Mouse (Mus musculus): ENCODE data around the gene Gtf2h3. TPM values are rescaled to one million over a fixed set of nuclear protein-coding genes. Genes with fewer than 3 reads are reported as not detected.
A peak's percentile ranks its signal among the peaks of the same experiment; 100 is the strongest.

Gene Gtf2h3
- 48.7 and 69.2 TPM in 2 replicates for polyA plus RNA-seq (2016; fragmentation: Nextera tagmentation; extraction: Ambion mirVana)

GRCm38 (mm10) chr5:124578633-124579317, at the start of gene Gtf2h3, which contains the start of gene Eif2b1:
TSS of gene Gtf2h3 (plus strand) at chr5:124579140.
TSS of gene Eif2b1 (minus strand) at chr5:124579131.
- peak; percentile 95 for DNase-seq (ENCODE audit: low spot score)
- H3K9me3 ChIP-seq, result no peaks in the 10 kb centered on the region
- H3K4me3 ChIP-seq, result peak within 1 kb of the TSS; percentile 79
- H3K4me1 ChIP-seq, result peaks cover 20% of the 10 kb centered on the region
- H3K27me3 ChIP-seq (ENCODE audit: insufficient read depth, poor library complexity, severe bottlenecking), result no peaks in the 10 kb centered on the region
- 1% methylated on average over 51 of the region's 51 CpGs for WGBS
- H3K36me3 ChIP-seq, result peaks cover 55% of the 10 kb centered on the region
- peak within 1 kb of the TSS; percentile 85 for H3K27ac ChIP-seq

DNA sequence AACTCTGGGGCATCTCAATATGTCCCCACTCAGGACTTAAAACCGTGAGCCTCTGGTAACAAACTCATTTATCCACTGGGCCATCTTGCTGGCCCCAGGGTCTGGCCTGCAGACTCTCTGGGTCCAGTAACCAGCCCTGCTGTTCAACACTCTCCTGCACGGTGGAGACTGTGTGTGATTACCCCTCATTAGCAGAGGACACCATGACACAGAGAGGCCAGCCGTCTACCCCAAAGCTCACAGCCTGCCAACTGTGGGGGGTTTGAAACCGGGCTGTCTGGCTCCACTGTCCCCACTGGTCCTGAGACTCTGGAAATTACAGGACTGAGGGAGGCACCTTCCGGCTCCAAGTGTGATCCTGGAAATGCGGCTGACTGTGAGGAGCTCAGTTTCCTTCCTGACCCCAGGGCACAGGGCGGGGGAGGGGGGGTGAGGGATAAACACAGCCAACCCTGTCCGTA, 49.7 kb upstream of the Gtf2h3 start:
- no peak for DNase-seq (ENCODE audit: low spot score)
- H3K27ac ChIP-seq, result peak overlapping the region; percentile 95
- H3K9me3 ChIP-seq, result no peaks in the 10 kb centered on the region
- WGBS, result 24% methylated on average over 8 of the region's 8 CpGs
- peaks cover 25% of the 10 kb centered on the region for H3K36me3 ChIP-seq
- H3K4me3 ChIP-seq, result peak overlapping the region; percentile 89
- peaks cover 48% of the 10 kb centered on the region for H3K4me1 ChIP-seq
- no peaks in the 10 kb centered on the region for H3K27me3 ChIP-seq (ENCODE audit: insufficient read depth, poor library complexity, severe bottlenecking)

DNA sequence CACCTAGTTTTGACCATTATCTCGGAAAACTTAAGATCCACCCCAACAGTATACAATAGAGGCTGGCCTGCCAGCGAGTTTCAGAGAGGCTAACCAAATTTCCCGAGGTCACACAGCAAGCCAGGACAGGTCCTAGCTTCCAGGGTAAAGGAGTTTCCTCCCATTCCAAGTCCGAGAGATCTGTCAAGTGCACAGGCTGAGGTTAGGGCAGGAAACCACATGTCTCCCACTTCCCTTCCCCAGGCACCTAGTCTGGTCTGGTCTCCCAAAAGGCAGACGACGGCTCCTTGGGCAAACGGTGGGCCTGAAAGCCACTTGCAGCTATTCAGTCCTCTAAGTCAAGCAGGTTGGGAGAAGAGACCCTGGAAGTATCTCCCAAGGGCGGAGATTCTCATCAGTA, 49.2 kb upstream of the Gtf2h3 start:
- Histone ChIP-seq H3K9me3 (no peaks in the 10 kb centered on the region), H3K4me1 (peaks cover 48% of the 10 kb centered on the region)

DNA sequence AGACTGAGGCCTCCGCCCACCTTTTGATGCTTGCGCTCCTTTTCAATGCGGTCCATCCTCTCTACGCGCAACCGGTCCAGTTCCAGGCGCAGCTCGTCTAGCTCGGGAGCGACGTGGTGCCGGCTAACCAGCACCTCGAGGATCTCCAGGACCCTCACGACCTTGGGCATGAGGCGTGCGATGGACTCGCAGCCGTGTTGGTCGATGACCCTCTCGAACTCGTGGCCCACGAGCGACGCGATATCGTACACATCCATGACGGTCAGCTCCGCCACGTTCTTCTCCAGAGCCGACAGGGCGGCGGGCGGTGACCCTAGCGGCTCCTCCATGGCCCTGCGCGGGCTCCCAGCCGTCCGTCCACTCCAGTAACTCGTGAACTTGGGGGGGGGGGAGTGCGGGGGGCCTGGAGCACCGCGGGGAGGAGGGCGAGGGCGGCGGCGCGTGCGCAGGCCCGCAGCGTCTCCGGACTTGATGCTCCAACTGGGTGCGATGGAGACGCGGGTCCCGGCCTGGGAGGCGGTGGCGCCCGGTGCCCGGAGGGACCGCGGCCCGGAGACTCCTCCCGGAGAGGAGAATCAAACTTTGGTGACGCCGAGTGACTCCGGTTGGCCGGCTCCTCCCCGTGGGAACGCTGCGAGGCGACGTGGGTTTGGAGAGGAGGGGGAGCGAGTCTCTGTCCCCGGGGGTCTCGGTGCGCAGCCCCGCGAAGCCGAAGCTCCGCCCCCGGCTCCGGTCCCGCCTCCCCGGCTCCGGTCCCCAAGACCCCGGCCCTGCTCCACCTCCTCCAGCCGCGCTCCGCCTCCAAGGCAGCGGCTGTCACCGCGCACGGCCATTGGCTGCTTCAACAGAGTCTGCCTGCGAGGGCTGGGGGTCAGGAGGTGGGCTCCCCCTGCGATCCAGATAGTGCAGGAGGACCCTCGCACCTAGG, 48.0 kb upstream of the Gtf2h3 start, which contains the start of gene Rilpl1:
TSS of gene Rilpl1 (minus strand) at position 737 of the 928 bp plus-strand sequence.
- Histone ChIP-seq H3K36me3 (peaks cover 10% of the 10 kb centered on the region), H3K27ac (peak within 1 kb of the TSS; percentile 95), H3K4me3 (peak within 1 kb of the TSS; percentile 89), H3K9me3 (no peaks in the 10 kb centered on the region), H3K27me3 (ENCODE audit: insufficient read depth, poor library complexity, severe bottlenecking) (no peaks in the 10 kb centered on the region), H3K4me1 (peaks cover 48% of the 10 kb centered on the region)
- peak; percentile 92 for DNase-seq (ENCODE audit: low spot score)
- under 1% methylated on average over 95 of the region's 96 CpGs for WGBS

More for the DNA sequence above, 49.2 kb upstream of the Gtf2h3 start:
- Histone ChIP-seq H3K27me3 (ENCODE audit: insufficient read depth, poor library complexity, severe bottlenecking) (no peaks in the 10 kb centered on the region), H3K27ac (peak overlapping the region; percentile 95), H3K36me3 (peaks cover 20% of the 10 kb centered on the region), H3K4me3 (peak overlapping the region; percentile 89)
- WGBS, result 48% methylated on average over 8 of the region's 8 CpGs
- DNase-seq (ENCODE audit: low spot score), result no peak

- Histone ChIP-seq H3K36me3 (peaks cover 4% of the 10 kb centered on the region), H3K4me1 (peaks cover 45% of the 10 kb centered on the region), H3K27ac (peak overlapping the region; percentile 95), H3K9me3 (no peaks in the 10 kb centered on the region), H3K27me3 (ENCODE audit: insufficient read depth, poor library complexity, severe bottlenecking) (no peaks in the 10 kb centered on the region), H3K4me3 (peak overlapping the region; percentile 89)
- WGBS, result 13% methylated on average over 14 of the region's 14 CpGs
- no peak for DNase-seq (ENCODE audit: low spot score)
These were observed 47.4 kb upstream of the Gtf2h3 start for GRCm38 (mm10) chr5:124531583-124531930.

- no peak for DNase-seq (ENCODE audit: low spot score)
- Histone ChIP-seq H3K27me3 (ENCODE audit: insufficient read depth, poor library complexity, severe bottlenecking) (no peaks in the 10 kb centered on the region), H3K4me1 (peaks cover 52% of the 10 kb centered on the region), H3K9me3 (no peaks in the 10 kb centered on the region), H3K27ac (peak overlapping the region; percentile 95; the same call in 1 of the 2 replicates), H3K36me3 (no peaks in the 10 kb centered on the region), H3K4me3 (no peak overlapping the region)
- WGBS, result 33% methylated on average over 7 of the region's 7 CpGs
These were observed 46.5 kb upstream of the Gtf2h3 start for GRCm38 (mm10) chr5:124532451-124532850.

- Histone ChIP-seq H3K4me1 (peaks cover 33% of the 10 kb centered on the region), H3K9me3 (no peaks in the 10 kb centered on the region), H3K27me3 (ENCODE audit: insufficient read depth, poor library complexity, severe bottlenecking) (no peaks in the 10 kb centered on the region), H3K36me3 (no peaks in the 10 kb centered on the region), H3K4me3 (no peak overlapping the region), H3K27ac (no peak overlapping the region)
- WGBS, result 44% methylated on average over 5 of the region's 5 CpGs
- no peak for DNase-seq (ENCODE audit: low spot score)
These were observed 43.9 kb upstream of the Gtf2h3 start for GRCm38 (mm10) chr5:124535016-124535415.

DNA sequence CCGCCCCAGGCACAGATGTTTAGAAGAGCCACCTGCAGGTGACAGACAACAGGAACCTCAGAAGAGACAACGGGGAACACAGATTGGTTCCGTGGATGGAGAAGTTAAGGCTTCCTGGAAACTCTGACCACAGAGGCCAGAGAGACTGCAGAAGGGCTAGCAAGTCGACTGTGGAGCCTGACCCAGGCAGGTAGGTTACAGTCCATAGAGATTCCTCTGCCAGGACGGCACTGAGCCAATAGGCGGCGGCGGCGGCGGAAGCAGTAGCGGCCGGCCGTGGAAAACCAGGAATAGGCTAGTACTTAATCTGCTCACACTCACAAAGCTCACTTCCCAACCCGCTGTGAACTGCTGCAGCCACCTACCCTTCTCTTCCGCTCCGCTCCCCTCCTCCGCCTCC, 42.2 kb upstream of the Gtf2h3 start:
- peak; percentile 84 for DNase-seq (ENCODE audit: low spot score)
- Histone ChIP-seq H3K4me3 (peak overlapping the region; percentile 53), H3K27ac (peak overlapping the region; percentile 85), H3K9me3 (no peaks in the 10 kb centered on the region), H3K4me1 (peaks cover 17% of the 10 kb centered on the region), H3K36me3 (no peaks in the 10 kb centered on the region), H3K27me3 (ENCODE audit: insufficient read depth, poor library complexity, severe bottlenecking) (no peaks in the 10 kb centered on the region)
- WGBS, result under 1% methylated on average over 17 of the region's 17 CpGs

- 69% methylated on average over 16 of the region's 16 CpGs for WGBS
- no peak for DNase-seq (ENCODE audit: low spot score)
- peaks cover 12% of the 10 kb centered on the region for H3K4me1 ChIP-seq
- H3K27ac ChIP-seq, result no peak overlapping the region
- H3K9me3 ChIP-seq, result no peaks in the 10 kb centered on the region
- peaks cover 17% of the 10 kb centered on the region for H3K36me3 ChIP-seq
- no peak overlapping the region for H3K4me3 ChIP-seq
- H3K27me3 ChIP-seq (ENCODE audit: insufficient read depth, poor library complexity, severe bottlenecking), result no peaks in the 10 kb centered on the region
These were observed 39.8 kb upstream of the Gtf2h3 start for GRCm38 (mm10) chr5:124538813-124539792.

GRCm38 (mm10) chr5:124539905-124540304, 39.0 kb upstream of the Gtf2h3 start:
- no peak for DNase-seq (ENCODE audit: low spot score)
- Histone ChIP-seq H3K9me3 (no peaks in the 10 kb centered on the region), H3K4me1 (peaks cover 12% of the 10 kb centered on the region), H3K27me3 (ENCODE audit: insufficient read depth, poor library complexity, severe bottlenecking) (no peaks in the 10 kb centered on the region), H3K27ac (peak overlapping the region; percentile 89; the same call in 1 of the 2 replicates), H3K36me3 (peaks cover 25% of the 10 kb centered on the region), H3K4me3 (peak overlapping the region; percentile 97)
- WGBS, result 67% methylated on average over 4 of the region's 4 CpGs

- H3K27me3 ChIP-seq (ENCODE audit: insufficient read depth, poor library complexity, severe bottlenecking), result no peaks in the 10 kb centered on the region
- H3K36me3 ChIP-seq, result peaks cover 30% of the 10 kb centered on the region
- H3K4me3 ChIP-seq, result peak within 1 kb of the TSS; percentile 97
- H3K9me3 ChIP-seq, result no peaks in the 10 kb centered on the region
- 1% methylated on average over 35 of the region's 35 CpGs for WGBS
- DNase-seq (ENCODE audit: low spot score), result peak; percentile 97
- H3K4me1 ChIP-seq, result peaks cover 12% of the 10 kb centered on the region
- peak within 1 kb of the TSS; percentile 95 for H3K27ac ChIP-seq
These were observed 38.6 kb upstream of the Gtf2h3 start, which contains the start of gene Tmed2 for GRCm38 (mm10) chr5:124540383-124540786. TSS of gene Tmed2 (plus strand) at chr5:124540695.
